Mouse (Mus musculus) lung, postnatal 0 days (tissue): Measurements from ENCODE around the gene Parm1.

ENCODE experiments used
- CTCF ChIP-seq: IDR thresholded peaks from 2 replicates; pipeline ENCODE4 v1.5.1; 2016; ENCODE audit warnings: antibody characterized with exemption, mild to moderate bottlenecking
- EP300 ChIP-seq: IDR thresholded peaks from 2 replicates; pipeline ENCODE4 v1.6.1; 2016; ENCODE audit warnings: antibody characterized with exemption, mild to moderate bottlenecking, control low read depth

DNA sequence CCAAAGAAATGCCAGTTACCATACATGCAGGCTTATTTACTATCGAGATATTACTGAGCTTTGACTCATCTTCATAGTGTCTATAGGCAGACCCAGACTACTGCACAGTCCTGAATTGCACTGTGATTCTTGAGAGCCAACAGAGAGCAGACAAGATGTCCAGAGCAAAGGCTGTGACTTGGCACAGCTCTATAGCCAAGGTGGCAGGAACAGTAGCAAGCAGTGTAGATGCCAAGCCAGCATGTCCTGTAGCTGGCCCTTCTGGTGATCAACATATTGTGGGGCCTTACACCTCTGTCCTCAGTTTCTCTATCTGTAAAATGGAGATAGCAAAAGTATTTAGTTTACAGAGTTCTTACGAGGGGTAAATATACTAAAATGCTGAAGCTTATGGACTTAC, 89.8 kb downstream of the Parm1 start:
- TF ChIP-seq CTCF (no peak), EP300 (no peak)
